Mouse (Mus musculus) macrophage (primary cell): ENCODE measurements around the gene Mtx1. TPM values are rescaled to one million over a fixed set of nuclear protein-coding genes. Genes with fewer than 3 reads are reported as not detected.

Source experiments
- H3K27ac ChIP-seq: fragments of 350-480 bp; formaldehyde crosslinking; 2 replicates; pipeline ENCODE4 v1.9.0; 2021
- H3K36me3 ChIP-seq: fragments of 350-480 bp; formaldehyde crosslinking; 2 replicates; pipeline ENCODE4 v1.9.0; 2021; ENCODE audit errors: inconsistent target
- H3K4me3 ChIP-seq: fragments of 350-480 bp; formaldehyde crosslinking; 2 replicates; pipeline ENCODE4 v1.9.0; 2021; ENCODE audit errors: inconsistent target
- H3K79me2 ChIP-seq: fragments of 350-480 bp; formaldehyde crosslinking; 2 replicates; pipeline ENCODE4 v1.9.0; 2021; ENCODE audit errors: inconsistent target
- WGBS: methylation state at CpG from one replicate; pipeline ENCODE4 v1.1.7; 2026; ENCODE audit warnings: inconsistent platforms; ENCODE audit not compliant: missing documents; 5-methylcytosine and 5-hydroxymethylcytosine counted together
- polyA plus RNA-seq: library from polyadenylated mRNA; stranded (reverse); fragments of 250-400 nt; gene quantifications from 3 replicates; pipeline ENCODE4 v1.2.4, GENCODE M21; 2018; ENCODE audit warnings: inconsistent platforms

Gene Mtx1
- polyA plus RNA-seq, 1 experiment from 2014 or later: 102 TPM

DNA sequence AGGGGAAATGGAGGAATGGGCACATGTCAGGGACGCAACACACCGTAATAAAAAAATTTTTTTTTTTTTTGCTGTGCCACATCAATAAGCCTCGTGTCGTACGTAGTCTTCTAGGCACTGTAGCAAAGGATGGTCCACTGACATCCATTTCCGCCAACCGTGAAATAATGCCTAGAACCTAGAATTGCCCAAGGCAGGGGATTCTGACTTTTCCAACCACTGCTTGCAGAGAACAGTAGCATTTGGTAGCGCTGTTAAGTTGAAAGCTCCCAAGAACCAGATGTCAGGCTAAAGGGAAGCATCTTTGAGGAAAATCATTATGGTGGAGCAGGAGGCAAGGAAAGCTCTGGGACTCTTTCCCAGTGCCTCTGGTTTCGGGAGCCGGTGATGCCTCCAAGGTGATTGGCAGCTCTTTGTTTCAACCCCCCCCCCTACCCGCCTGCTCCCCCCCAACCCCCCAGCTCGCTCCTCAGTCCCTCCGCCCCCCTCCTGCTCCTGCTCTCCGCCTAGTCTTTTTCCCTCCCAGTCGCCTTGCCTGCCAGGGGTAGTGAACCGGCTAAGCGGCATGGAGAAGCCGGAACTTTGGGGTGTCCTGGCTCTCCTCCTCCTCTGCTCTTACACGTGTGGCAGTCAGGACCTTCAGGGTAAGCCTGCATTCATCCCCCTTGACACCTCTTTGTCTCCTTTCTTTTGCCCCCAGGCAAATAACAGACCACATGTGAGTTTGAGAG, 12.0 kb downstream of the Mtx1 start, which contains the start of gene Thbs3:
Gene Thbs3 (plus strand): TSS at position 500 of the 731 bp plus-strand sequence.
- no peak within 1 kb of the TSS for H3K27ac ChIP-seq
- peak within 1 kb of the TSS; percentile 14 for H3K4me3 ChIP-seq
- peaks cover 16% of the 10 kb centered on the region for H3K79me2 ChIP-seq
- H3K36me3 ChIP-seq: no peaks in the 10 kb centered on the region; the same call in 1 of the 2 replicates
- 9% methylated on average over 16 of the region's 19 CpGs for WGBS

DNA sequence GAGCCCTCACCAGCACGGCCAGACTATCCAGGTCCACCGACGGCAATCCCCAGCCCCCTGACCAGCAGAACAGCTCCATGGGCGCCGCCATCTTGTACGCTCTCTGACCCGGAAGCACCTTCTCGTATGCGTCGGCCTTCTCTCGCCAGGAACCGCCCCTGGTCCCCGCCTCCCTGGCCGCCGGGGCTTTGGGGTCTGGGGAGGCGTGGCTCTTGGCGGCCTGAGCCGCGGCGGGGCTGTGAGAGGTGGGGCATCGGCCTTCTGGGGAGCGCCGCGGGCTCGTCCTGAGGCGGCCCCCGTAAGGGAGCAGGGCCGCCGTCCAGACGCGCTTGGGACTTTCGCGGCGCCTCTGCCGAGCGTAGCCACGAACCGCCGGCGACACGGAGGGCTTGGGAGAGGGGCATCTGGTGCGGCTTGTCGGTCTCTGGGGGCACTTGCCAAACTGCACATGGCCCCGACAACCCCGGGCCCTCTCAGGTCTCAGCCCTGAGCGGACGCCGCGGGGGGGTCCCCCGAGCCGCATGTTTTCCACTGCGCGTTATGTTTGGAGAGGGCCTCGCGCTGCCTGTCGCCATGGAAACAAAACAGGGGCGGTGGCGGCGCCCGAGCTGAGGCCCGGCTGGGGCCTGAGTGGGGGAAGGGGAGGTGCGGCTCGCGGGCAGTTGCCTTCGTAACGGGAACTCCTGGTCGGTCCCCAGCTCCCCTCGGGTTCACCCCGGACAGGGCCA, 12.9 kb downstream of the Mtx1 start:
- peaks cover 16% of the 10 kb centered on the region for H3K79me2 ChIP-seq
- peak overlapping the region; percentile 98 for H3K4me3 ChIP-seq
- peak overlapping the region; percentile 54 for H3K27ac ChIP-seq
- under 1% methylated on average over 54 of the region's 69 CpGs for WGBS
- peaks cover 8% of the 10 kb centered on the region; the same call in 1 of the 2 replicates for H3K36me3 ChIP-seq

DNA sequence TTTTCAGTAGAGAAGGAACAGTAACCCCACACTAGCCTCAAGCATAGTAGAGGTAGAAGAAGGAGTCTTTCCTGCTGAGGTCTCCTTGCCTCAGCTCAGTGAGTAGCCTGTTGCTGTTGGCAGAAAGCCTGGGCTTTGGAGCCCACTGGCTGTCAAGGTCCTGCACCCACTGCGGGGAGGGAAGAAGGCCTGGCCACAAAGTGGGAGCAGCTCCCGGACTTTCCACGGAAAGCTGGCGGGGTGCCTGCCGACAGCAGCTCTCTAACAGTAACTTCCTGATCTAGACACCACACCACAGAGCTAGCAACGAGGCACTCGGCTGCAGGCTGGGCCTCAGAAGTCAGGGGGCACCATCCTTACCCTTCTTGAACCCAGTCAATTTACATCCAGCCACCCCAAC, 16.2 kb downstream of the Mtx1 start:
- Histone ChIP-seq H3K36me3 (peaks cover 40% of the 10 kb centered on the region), H3K79me2 (peaks cover 22% of the 10 kb centered on the region), H3K27ac (no peak overlapping the region), H3K4me3 (no peak overlapping the region)
- WGBS: 73% methylated on average over 7 of the region's 7 CpGs

DNA sequence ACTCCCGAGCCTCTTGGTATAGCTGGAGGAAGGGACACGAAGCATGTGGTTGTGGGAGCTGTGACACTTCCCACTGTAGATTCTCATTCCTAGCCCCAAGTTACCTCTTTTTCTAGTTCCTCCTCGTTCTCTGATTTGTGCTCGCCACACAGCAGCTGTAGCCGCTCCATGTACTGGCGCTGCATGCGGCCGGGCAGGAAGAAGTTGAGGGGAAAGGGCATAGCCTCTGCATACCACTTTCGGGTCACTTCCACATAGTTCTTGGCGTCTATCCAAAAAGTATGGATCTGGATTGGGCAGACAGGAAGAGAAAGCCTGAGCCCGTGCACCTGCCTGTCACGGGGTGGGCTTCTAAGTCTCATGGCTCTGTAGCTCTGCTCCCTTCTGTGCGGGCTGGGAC, 16.7 kb downstream of the Mtx1 start:
- Histone ChIP-seq H3K36me3 (peaks cover 46% of the 10 kb centered on the region), H3K27ac (no peak overlapping the region), H3K4me3 (no peak overlapping the region), H3K79me2 (peaks cover 27% of the 10 kb centered on the region)
- 54% methylated on average over 13 of the region's 13 CpGs for WGBS

DNA sequence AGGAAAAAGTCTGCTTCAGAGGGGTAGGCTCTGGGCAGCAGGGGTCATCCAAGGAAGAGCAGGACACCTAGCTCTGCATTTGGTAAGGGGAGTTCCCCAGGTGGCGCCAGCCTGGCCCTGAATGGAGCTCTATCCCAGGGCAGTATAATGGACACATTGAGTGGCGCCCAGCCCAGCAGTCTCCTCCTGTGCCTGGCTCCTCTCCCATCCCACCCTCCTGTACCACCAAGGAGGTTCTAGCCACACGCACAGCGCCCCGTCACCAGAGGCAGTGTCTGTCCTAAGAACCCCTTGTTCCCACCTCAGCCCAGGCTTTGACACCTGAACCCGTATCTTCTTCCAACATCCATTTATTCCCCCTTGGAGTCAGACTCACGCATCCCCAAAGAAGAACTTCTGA, 17.2 kb downstream of the Mtx1 start:
- peaks cover 50% of the 10 kb centered on the region for H3K36me3 ChIP-seq
- H3K79me2 ChIP-seq: peaks cover 32% of the 10 kb centered on the region
- WGBS: 93% methylated on average over 7 of the region's 7 CpGs
- no peak overlapping the region for H3K4me3 ChIP-seq
- no peak overlapping the region for H3K27ac ChIP-seq

DNA sequence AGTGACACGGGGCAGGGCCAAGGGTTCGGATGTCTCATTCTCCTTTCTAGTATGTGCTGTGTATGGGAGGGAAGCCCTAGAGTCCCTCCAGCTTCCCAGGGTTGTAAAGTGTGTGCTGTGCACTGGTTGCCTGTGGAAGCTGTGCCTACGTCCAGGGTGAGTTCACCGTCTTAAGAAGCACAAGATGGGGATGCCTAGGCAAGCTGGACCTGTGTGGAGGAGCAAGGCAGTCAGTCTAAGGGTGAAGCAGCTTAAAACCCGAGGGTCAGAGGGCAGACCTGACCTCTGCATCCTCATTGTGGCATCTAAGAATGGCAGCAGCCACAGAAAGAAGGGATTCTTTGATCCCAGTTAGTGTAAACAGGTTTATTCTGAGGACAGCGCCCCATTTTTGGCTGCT, 18.2 kb downstream of the Mtx1 start:
- H3K36me3 ChIP-seq: peaks cover 58% of the 10 kb centered on the region
- WGBS: 89% methylated on average over 6 of the region's 6 CpGs

DNA sequence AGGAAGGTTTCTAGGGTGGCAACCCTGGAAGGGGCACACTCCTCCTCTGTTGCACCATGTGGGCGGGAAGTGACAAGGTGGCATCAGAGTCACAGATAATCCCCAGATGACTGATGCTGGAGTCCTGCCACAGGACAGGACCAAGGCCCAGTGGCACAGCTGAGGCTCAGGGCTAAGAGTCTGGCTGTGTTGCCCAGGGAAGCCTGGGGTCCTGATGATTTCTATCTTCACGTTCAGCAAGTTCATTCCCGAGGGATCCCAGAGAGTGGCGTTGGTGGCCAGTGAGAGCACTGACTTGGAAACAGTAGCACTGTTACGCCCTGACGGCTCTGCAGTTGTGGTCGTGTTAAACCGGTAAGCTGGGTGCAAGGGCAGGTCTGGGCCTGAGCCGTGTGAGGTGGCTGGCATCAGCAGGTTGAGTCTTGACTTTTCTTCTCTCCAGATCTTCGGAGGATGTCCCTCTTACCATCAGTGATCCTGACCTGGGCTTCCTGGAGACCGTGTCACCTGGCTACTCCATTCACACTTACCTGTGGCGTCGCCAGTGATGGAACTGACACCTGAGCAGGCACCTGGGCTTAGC, 18.7 kb downstream of the Mtx1 start:
- WGBS: 96% methylated on average over 13 of the region's 13 CpGs
- Histone ChIP-seq H3K27ac (no peak overlapping the region), H3K79me2 (peaks cover 43% of the 10 kb centered on the region), H3K36me3 (peaks cover 58% of the 10 kb centered on the region), H3K4me3 (no peak overlapping the region)

More for the DNA sequence above, 18.2 kb downstream of the Mtx1 start:
- Histone ChIP-seq H3K4me3 (no peak overlapping the region), H3K79me2 (peaks cover 42% of the 10 kb centered on the region), H3K27ac (no peak overlapping the region)

DNA sequence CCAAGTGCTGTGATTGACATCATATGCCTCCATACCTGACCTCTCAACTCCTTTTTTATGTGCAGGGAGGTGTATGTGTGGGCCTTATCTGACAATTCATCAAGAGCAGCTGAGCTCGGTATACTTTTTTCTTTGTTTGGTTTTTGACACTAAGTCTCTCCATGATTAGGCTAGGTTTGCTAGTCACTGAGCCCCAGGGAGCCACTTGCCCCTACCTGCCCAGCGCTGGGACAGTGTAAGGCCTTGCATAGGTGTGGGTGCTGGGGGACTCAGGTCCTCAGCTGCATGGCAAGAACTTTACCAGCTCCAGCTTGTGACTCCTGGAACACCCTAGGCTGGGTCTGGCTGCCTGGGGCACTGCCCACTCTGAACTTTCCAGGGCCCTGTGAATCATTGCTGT, 20.2 kb downstream of the Mtx1 start:
- peaks cover 58% of the 10 kb centered on the region for H3K36me3 ChIP-seq
- no peak overlapping the region for H3K27ac ChIP-seq
- WGBS: 85% methylated on average over 2 of the region's 2 CpGs
- no peak overlapping the region for H3K4me3 ChIP-seq
- peaks cover 36% of the 10 kb centered on the region for H3K79me2 ChIP-seq

DNA sequence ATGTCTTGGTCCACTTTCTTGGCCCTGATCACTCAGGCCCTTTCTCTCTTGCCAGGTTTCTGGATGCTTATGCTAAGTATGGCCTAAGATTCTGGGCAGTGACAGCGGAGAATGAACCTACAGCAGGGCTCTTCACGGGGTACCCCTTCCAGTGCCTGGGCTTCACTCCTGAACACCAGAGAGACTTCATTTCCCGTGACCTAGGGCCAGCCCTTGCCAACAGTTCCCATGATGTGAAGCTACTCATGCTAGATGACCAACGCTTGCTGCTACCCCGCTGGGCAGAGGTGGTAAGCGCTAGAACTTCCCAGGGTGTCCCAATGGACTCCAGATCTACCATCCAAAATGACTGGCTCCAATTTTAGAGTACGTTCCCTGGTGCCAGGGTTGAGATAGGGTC, 20.8 kb downstream of the Mtx1 start:
- WGBS: 97% methylated on average over 7 of the region's 7 CpGs
- no peak overlapping the region for H3K27ac ChIP-seq
- peaks cover 58% of the 10 kb centered on the region for H3K36me3 ChIP-seq
- H3K4me3 ChIP-seq: no peak overlapping the region
- H3K79me2 ChIP-seq: peaks cover 36% of the 10 kb centered on the region

DNA sequence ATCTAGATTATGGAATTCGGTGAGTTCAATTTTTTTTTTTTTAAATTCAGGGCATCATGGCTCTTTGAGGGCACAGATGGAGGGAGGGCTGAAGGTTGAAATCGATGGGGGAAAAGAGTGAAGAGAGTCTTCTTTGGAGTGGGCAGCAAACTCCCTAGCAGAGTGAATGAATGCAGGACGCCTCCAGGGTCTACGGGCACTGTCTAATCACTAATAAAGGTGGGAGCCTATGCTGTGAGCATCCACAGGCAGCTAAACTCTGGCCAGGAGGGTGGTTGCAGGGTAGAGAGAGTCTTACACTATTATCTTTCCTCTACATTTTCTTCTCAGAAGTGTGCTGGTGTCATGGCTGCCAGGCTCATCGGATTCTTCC, 23.8 kb downstream of the Mtx1 start:
- Histone ChIP-seq H3K27ac (peak overlapping the region; percentile 72), H3K4me3 (peak overlapping the region; percentile 80), H3K36me3 (peaks cover 42% of the 10 kb centered on the region), H3K79me2 (peaks cover 36% of the 10 kb centered on the region)
- 38% methylated on average over 5 of the region's 5 CpGs for WGBS

DNA sequence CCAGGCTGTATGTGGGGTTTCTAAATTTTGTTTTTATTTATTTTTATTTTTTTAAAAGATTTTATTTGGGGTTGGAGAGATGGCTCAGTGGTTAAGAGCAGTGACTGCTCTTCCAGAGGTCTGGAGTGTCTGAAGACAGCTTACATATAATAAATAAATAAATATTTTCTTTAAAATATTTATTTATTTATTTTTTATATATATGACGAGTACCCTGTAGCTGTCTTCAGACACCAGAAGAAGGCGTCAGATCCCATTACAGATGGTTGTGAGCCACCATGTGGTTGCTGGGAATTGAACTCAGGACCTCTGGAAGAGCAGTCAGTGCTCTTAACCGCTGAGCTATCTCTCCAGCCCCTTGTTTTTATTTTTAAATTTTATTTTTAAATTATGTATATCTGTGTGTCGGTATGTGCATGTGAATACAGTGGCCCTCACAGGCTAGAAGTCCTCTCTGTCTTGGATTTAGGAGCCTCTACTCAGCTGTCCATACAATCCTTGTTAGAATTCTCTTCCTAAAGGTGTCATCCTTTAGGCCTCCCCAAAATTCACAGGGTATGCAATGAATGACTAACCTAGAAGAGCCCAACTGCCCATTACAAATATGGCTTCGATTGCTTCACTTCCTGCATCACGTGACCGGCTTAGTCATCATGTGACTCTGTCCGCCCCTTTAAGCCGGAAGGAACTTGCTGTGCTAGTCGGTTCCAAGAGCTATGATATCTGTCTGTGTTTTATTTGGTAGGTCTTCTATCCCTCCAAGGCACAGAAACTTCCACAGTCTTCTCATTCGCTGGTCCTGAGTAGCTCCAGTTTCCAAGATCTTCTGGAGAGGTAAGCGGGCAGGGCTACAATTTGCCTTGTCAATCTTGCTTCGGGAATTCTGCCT, 24.4 kb downstream of the Mtx1 start, which contains the start of gene Gba:
Gene Gba (plus strand): TSS at position 676 of the 889 bp plus-strand sequence.
- peaks cover 36% of the 10 kb centered on the region for H3K79me2 ChIP-seq
- WGBS: 23% methylated on average over 12 of the region's 13 CpGs
- H3K4me3 ChIP-seq: peak within 1 kb of the TSS; percentile 80
- H3K27ac ChIP-seq: peak within 1 kb of the TSS; percentile 72
- H3K36me3 ChIP-seq: peaks cover 36% of the 10 kb centered on the region

DNA sequence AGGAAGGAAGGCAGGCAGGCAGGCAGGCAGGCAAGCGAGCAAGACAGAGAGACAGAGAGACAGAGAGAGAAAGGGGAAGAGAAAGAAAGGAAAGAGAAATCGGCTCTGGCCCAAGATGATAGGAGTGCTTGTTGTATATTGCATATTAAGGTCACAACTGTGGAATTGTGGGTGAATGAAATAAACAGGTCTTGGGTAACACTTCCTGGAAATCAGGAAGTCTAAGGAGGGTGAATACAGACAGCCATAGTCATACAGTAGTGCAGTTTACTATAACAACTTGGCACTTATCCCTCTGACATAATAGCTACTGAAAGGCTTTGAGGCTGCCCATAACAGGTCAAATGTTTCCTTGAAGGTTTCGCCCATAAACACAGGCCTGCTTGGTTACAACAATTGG, 27.0 kb downstream of the Mtx1 start:
- Histone ChIP-seq H3K27ac (no peak overlapping the region), H3K4me3 (no peak overlapping the region)
- 41% methylated on average over 3 of the region's 3 CpGs for WGBS

DNA sequence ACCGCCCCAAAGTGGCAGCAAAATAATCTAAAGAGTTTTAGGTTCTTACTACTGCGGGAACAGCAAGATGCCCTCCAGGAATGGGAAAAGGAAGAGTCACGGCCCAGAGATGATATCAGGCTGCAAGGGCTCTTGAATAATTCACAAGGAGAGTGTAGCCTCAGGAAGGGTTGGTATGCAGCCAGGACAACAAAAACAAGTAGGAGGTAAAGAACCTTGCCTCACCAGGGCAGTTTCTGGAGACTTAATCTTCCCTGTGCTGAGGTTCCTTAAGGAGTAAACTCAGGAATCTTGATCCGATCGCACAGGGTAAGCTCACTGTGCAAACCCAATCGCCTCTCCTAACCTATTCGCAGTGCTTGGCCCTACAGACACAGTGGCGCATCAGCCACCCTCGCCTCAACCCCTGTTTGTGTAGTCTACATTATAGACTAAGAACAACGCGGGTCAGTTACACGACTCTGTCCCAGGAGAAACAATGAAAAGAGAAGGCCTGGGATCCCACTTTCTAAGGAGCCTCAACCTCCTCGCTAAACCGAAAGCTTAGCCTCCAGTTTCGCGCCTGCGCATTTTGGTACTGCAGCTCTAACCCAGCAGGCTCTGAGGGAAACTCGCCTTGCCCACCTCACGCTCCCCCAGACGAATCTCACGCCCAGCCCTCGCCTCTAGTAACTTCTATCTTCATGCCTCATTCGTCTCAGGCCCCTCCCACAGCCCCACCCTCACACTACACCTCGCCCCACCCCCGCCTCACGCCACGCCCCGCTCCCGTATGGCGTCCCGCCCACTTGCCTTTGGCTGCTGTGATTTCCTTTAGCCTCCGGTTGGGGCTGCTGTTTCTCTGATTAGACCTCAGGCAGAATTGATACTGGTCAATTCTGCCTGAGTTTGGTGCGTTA, 30.7 kb downstream of the Mtx1 start:
- WGBS: 10% methylated on average over 33 of the region's 33 CpGs
- peak overlapping the region; percentile 39 for H3K27ac ChIP-seq
- no peaks in the 10 kb centered on the region for H3K79me2 ChIP-seq
- peak overlapping the region; percentile 39 for H3K4me3 ChIP-seq
- no peaks in the 10 kb centered on the region for H3K36me3 ChIP-seq

More for the DNA sequence above, 27.0 kb downstream of the Mtx1 start:
- Histone ChIP-seq H3K36me3 (peaks cover 10% of the 10 kb centered on the region), H3K79me2 (peaks cover 22% of the 10 kb centered on the region)
